Mouse (Mus musculus) ES-E14 (cell line): ENCODE data around the gene Fcrlb.

ENCODE experiments used
- HCFC1 ChIP-seq: IDR thresholded peaks from 2 replicates; pipeline ENCODE4 v1.6.1; 2012; ENCODE audit warnings: low read length, inconsistent platforms, borderline replicate concordance; ENCODE audit not compliant: insufficient read depth
- MAFK ChIP-seq: IDR thresholded peaks from 2 replicates; pipeline ENCODE4 v1.6.1; 2014; ENCODE audit warnings: mild to moderate bottlenecking, low read depth, low read length, inconsistent platforms; ENCODE audit not compliant: insufficient read depth
- ZNF384 ChIP-seq: IDR thresholded peaks from 2 replicates; pipeline ENCODE4 v1.6.1; 2012; ENCODE audit warnings: low read depth, low read length, inconsistent platforms

GRCm38 (mm10) chr1:170953192-170953591 is 40.5 kb upstream of the Fcrlb start:
- TF ChIP-seq ZNF384 (no peak), HCFC1 (no peak), MAFK (no peak)
